Mouse (Mus musculus): ENCODE measurements around the gene Bves. TPM values are rescaled to one million over a fixed set of nuclear protein-coding genes. Genes with fewer than 3 reads are reported as not detected.
"Not testable (repeated sequence)": the region's sequence is repeated elsewhere in the genome, so short reads cannot be mapped to it uniquely, and the experiment has no call there.

Gene Bves
- total RNA-seq, 1 experiment = 0.85 TPM

DNA sequence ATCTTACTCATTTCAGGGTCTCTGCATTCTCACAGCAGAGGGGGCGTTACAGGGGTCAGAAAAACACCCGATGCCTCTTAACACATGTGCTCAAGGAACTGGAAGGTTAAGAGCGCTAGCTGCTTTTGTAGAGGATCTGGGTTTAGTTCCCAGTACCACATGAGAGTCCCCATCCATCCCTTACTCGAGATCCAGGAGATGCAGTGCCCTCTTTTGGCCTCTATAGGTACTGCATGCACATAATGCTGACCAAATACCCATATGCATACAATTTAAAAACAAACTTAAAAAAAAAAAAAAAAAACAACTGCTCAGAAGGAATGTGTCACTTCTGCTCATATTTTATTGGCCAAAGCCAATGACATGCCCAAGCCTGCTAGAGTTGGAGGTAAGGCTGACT is 8.8 kb downstream of the Bves start:
- Histone ChIP-seq H3K27ac (ENCODE audit: insufficient read depth, low read depth, low read length, poor library complexity, severe bottlenecking) (no peak overlapping the region), H3K9ac (ENCODE audit: insufficient read depth, low read depth, low read length, poor library complexity, severe bottlenecking) (no peak overlapping the region), H3K4me1 (ENCODE audit: control insufficient read depth in 2 of 2, insufficient read depth in 2 of 2, low read length in 2 of 2, poor library complexity in 1 of 2) (no peaks in the 10 kb centered on the region), H3K9me3 (ENCODE audit: control insufficient read depth, insufficient read depth, low read depth, low read length) (no peaks in the 10 kb centered on the region), H3K36me3 (ENCODE audit: control insufficient read depth, insufficient read depth, low read length, poor library complexity, severe bottlenecking) (no peaks in the 10 kb centered on the region), H3K4me3 (ENCODE audit: insufficient read depth in 1 of 2, low read depth in 1 of 2, low read length in 2 of 2, poor library complexity in 1 of 2, severe bottlenecking in 1 of 2) (no peak overlapping the region)
- no peak for DNase-seq (ENCODE audit: low read depth, low spot score)
- no peak for TF ChIP-seq CHD2 (IDR thresholded peaks at IDR 0.05; ENCODE audit: low read depth, low read length)
- no peak for TF ChIP-seq HCFC1 (IDR thresholded peaks at IDR 0.05; ENCODE audit: borderline replicate concordance, insufficient read depth, low read length)
- no peak for TF ChIP-seq MAFK (IDR thresholded peaks at IDR 0.05; ENCODE audit: insufficient read depth, low read depth, low read length)
- peak; percentile 64; the same call in 1 of the 2 replicates for TF ChIP-seq ZNF384 (IDR thresholded peaks at IDR 0.05; ENCODE audit: low read depth, low read length)
- TF ChIP-seq ZC3H11A (IDR thresholded peaks at IDR 0.05; ENCODE audit: borderline replicate concordance, low read depth, low read length) = peak; percentile 11; the same call in 1 of the 2 replicates
- in situ Hi-C loops (cut with MboI; ENCODE audit: low sequenced_read_pairs in 2 of 2, unreplicated experiment in 2 of 2) = no loop called here

DNA sequence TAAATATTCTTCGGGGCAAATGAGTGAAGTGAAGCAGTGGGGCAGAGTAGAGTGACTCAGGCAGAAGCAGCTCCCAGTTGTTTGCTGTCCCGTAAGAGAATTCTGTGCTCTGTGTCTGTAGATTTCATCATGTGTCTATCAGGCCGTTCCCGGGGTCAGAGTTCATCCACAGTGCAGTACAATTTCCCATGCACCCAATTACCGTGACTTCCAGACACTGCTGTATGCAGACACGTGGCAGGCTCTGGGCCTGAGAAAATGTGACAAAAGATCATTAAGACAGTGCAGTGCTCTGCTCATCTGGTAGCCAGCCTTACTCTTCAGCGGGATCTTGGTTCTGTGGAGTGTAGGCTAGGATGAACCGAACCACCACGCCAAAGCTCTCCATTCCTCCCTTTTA is 9.6 kb downstream of the Bves start:
- Histone ChIP-seq H3K27ac (ENCODE audit: insufficient read depth, low read depth, low read length, poor library complexity, severe bottlenecking) (no peak overlapping the region), H3K9ac (ENCODE audit: insufficient read depth, low read depth, low read length, poor library complexity, severe bottlenecking) (no peak overlapping the region), H3K36me3 (ENCODE audit: control insufficient read depth, insufficient read depth, low read length, poor library complexity, severe bottlenecking) (no peaks in the 10 kb centered on the region), H3K4me1 (ENCODE audit: control insufficient read depth in 2 of 2, insufficient read depth in 2 of 2, low read length in 2 of 2, poor library complexity in 1 of 2) (no peaks in the 10 kb centered on the region), H3K9me3 (ENCODE audit: control insufficient read depth, insufficient read depth, low read depth, low read length) (no peaks in the 10 kb centered on the region), H3K4me3 (ENCODE audit: insufficient read depth in 1 of 2, low read depth in 1 of 2, low read length in 2 of 2, poor library complexity in 1 of 2, severe bottlenecking in 1 of 2) (no peak overlapping the region)
- no peak for DNase-seq (ENCODE audit: low read depth, low spot score)
- in situ Hi-C loops (cut with MboI; ENCODE audit: low sequenced_read_pairs in 2 of 2, unreplicated experiment in 2 of 2) = no loop called here
- TF ChIP-seq MAFK (IDR thresholded peaks at IDR 0.05; ENCODE audit: insufficient read depth, low read depth, low read length) = no peak
- TF ChIP-seq ZC3H11A (IDR thresholded peaks at IDR 0.05; ENCODE audit: borderline replicate concordance, low read depth, low read length) = no peak
- no peak for TF ChIP-seq HCFC1 (IDR thresholded peaks at IDR 0.05; ENCODE audit: borderline replicate concordance, insufficient read depth, low read length)
- TF ChIP-seq ZNF384 (IDR thresholded peaks at IDR 0.05; ENCODE audit: low read depth, low read length) = no peak
- TF ChIP-seq CHD2 (IDR thresholded peaks at IDR 0.05; ENCODE audit: low read depth, low read length) = no peak

GRCm38 (mm10) chr10:45348143-45348542 is 12.6 kb downstream of the Bves start:
- H3K4me3 ChIP-seq (ENCODE audit: insufficient read depth in 1 of 2, low read depth in 1 of 2, low read length in 2 of 2, poor library complexity in 1 of 2, severe bottlenecking in 1 of 2); DNase-seq (ENCODE audit: low read depth, low spot score); H3K36me3 ChIP-seq (ENCODE audit: control insufficient read depth, insufficient read depth, low read length, poor library complexity, severe bottlenecking); H3K27ac ChIP-seq (ENCODE audit: insufficient read depth, low read depth, low read length, poor library complexity, severe bottlenecking); in situ Hi-C loops (cut with MboI; ENCODE audit: low sequenced_read_pairs in 2 of 2, unreplicated experiment in 2 of 2); H3K4me1 ChIP-seq (ENCODE audit: control insufficient read depth in 2 of 2, insufficient read depth in 2 of 2, low read length in 2 of 2, poor library complexity in 1 of 2); H3K9me3 ChIP-seq (ENCODE audit: control insufficient read depth, insufficient read depth, low read depth, low read length); H3K9ac ChIP-seq (ENCODE audit: insufficient read depth, low read depth, low read length, poor library complexity, severe bottlenecking): not testable (repeated sequence)

- TF ChIP-seq ZC3H11A (IDR thresholded peaks at IDR 0.05; ENCODE audit: borderline replicate concordance, low read depth, low read length) (no peak), MAFK (IDR thresholded peaks at IDR 0.05; ENCODE audit: insufficient read depth, low read depth, low read length) (no peak), HCFC1 (IDR thresholded peaks at IDR 0.05; ENCODE audit: borderline replicate concordance, insufficient read depth, low read length) (no peak), CHD2 (IDR thresholded peaks at IDR 0.05; ENCODE audit: low read depth, low read length) (no peak), ZNF384 (IDR thresholded peaks at IDR 0.05; ENCODE audit: low read depth, low read length) (no peak)
- no peak overlapping the region for H3K9ac ChIP-seq (ENCODE audit: insufficient read depth, low read depth, low read length, poor library complexity, severe bottlenecking)
- H3K9me3 ChIP-seq (ENCODE audit: control insufficient read depth, insufficient read depth, low read depth, low read length) = no peaks in the 10 kb centered on the region
- DNase-seq (ENCODE audit: low read depth, low spot score) = no peak
- H3K4me3 ChIP-seq (ENCODE audit: insufficient read depth in 1 of 2, low read depth in 1 of 2, low read length in 2 of 2, poor library complexity in 1 of 2, severe bottlenecking in 1 of 2) = no peak overlapping the region
- in situ Hi-C loops (cut with MboI; ENCODE audit: low sequenced_read_pairs in 2 of 2, unreplicated experiment in 2 of 2) = no loop called here
- H3K27ac ChIP-seq (ENCODE audit: insufficient read depth, low read depth, low read length, poor library complexity, severe bottlenecking) = no peak overlapping the region
- H3K36me3 ChIP-seq (ENCODE audit: control insufficient read depth, insufficient read depth, low read length, poor library complexity, severe bottlenecking) = no peaks in the 10 kb centered on the region
- H3K4me1 ChIP-seq (ENCODE audit: control insufficient read depth in 2 of 2, insufficient read depth in 2 of 2, low read length in 2 of 2, poor library complexity in 1 of 2) = no peaks in the 10 kb centered on the region
Observed at GRCm38 (mm10) chr10:45356091-45356490, 20.5 kb downstream of the Bves start.

- H3K4me3 ChIP-seq (ENCODE audit: insufficient read depth in 1 of 2, low read depth in 1 of 2, low read length in 2 of 2, poor library complexity in 1 of 2, severe bottlenecking in 1 of 2) = no peak overlapping the region
- no peak for DNase-seq (ENCODE audit: low read depth, low spot score)
- H3K27ac ChIP-seq (ENCODE audit: insufficient read depth, low read depth, low read length, poor library complexity, severe bottlenecking) = no peak overlapping the region
- H3K9me3 ChIP-seq (ENCODE audit: control insufficient read depth, insufficient read depth, low read depth, low read length) = no peaks in the 10 kb centered on the region
- in situ Hi-C loops (cut with MboI; ENCODE audit: low sequenced_read_pairs in 2 of 2, unreplicated experiment in 2 of 2) = no loop called here
- TF ChIP-seq CHD2 (IDR thresholded peaks at IDR 0.05; ENCODE audit: low read depth, low read length) = no peak
- no peak for TF ChIP-seq MAFK (IDR thresholded peaks at IDR 0.05; ENCODE audit: insufficient read depth, low read depth, low read length)
- H3K36me3 ChIP-seq (ENCODE audit: control insufficient read depth, insufficient read depth, low read length, poor library complexity, severe bottlenecking) = no peaks in the 10 kb centered on the region
- no peaks in the 10 kb centered on the region for H3K4me1 ChIP-seq (ENCODE audit: control insufficient read depth in 2 of 2, insufficient read depth in 2 of 2, low read length in 2 of 2, poor library complexity in 1 of 2)
- no peak overlapping the region for H3K9ac ChIP-seq (ENCODE audit: insufficient read depth, low read depth, low read length, poor library complexity, severe bottlenecking)
Observed at GRCm38 (mm10) chr10:45363396-45363795, 27.8 kb downstream of the Bves start.
